In genomic region chr2:47466043-47466442, GRCm38 (mm10) we compare ENCODE assay signal across 11 mouse cellular contexts.
DNase-seq lines count a peak whose midpoint lies in the region; ATAC-seq and TF ChIP-seq lines count a peak whose summit lies in the region.
"Had no signal": no experiment of that assay in that cellular context is flagged by ENCODE, and none has a peak within 500 bp of the region (broad histone marks: within the 10 kb centered on the region; RNA-seq: fewer than 3 reads in every experiment).

No protein-coding gene starts in this region.

- intact Hi-C loops in heart, postnatal 10 days (cut with DNase I): no loop called here

- no peak overlapping the region for H3K4me3 ChIP-seq in hindbrain, postnatal 0 days (ENCODE audit: low read length)
- H3K4me3 ChIP-seq in hindbrain, embryonic 10.5 days: no peak overlapping the region
- H3K4me3 ChIP-seq in neural tube, embryonic 11.5 days (ENCODE audit: low read depth, low read length): no peak overlapping the region
- H3K4me3 ChIP-seq in neural tube, embryonic 15.5 days (replicated peaks): no peak overlapping the region
- H3K4me3 ChIP-seq: heart, embryonic 12.5 days; limb, embryonic 13.5 days had no signal

- WGBS in hindbrain, postnatal 0 days: 66% methylated on average over 4 of the region's 4 CpGs
- WGBS in hindbrain, embryonic 10.5 days: 71% methylated on average over 4 of the region's 4 CpGs
- WGBS in neural tube, embryonic 11.5 days: 67% methylated on average over 4 of the region's 4 CpGs
- WGBS in neural tube, embryonic 15.5 days: 75% methylated on average over 4 of the region's 4 CpGs

- TF ChIP-seq CTCF in hindbrain, postnatal 0 days (IDR thresholded peaks at IDR 0.05; ENCODE audit: low read depth): peak; percentile 21

- H3K36me3 ChIP-seq in hindbrain, postnatal 0 days (ENCODE audit: insufficient read depth, low read length): no peaks in the 10 kb centered on the region
- no peaks in the 10 kb centered on the region for H3K36me3 ChIP-seq in hindbrain, embryonic 10.5 days
- H3K36me3 ChIP-seq in neural tube, embryonic 11.5 days (ENCODE audit: control insufficient read depth, insufficient read depth, low read length): no peaks in the 10 kb centered on the region
- H3K36me3 ChIP-seq in neural tube, embryonic 15.5 days: no peaks in the 10 kb centered on the region
- H3K36me3 ChIP-seq: heart, embryonic 12.5 days; limb, embryonic 13.5 days had no signal

- no peak for ATAC-seq in hindbrain, postnatal 0 days
- ATAC-seq in neural tube, embryonic 11.5 days (ENCODE audit: insufficient read depth, low FRiP score, low TSS enrichment): no peak
- no peak for ATAC-seq in neural tube, embryonic 15.5 days (ENCODE audit: low FRiP score)

- H3K27me3 ChIP-seq in hindbrain, postnatal 0 days (ENCODE audit: insufficient read depth, low read length): no peaks in the 10 kb centered on the region
- H3K27me3 ChIP-seq in hindbrain, embryonic 10.5 days (ENCODE audit: insufficient read depth, poor library complexity, severe bottlenecking): no peaks in the 10 kb centered on the region
- H3K27me3 ChIP-seq in neural tube, embryonic 11.5 days (ENCODE audit: control insufficient read depth, insufficient read depth, low read length): no peaks in the 10 kb centered on the region
- no peaks in the 10 kb centered on the region for H3K27me3 ChIP-seq in neural tube, embryonic 15.5 days (replicated peaks)
- H3K27me3 ChIP-seq: heart, embryonic 12.5 days; limb, embryonic 13.5 days had no signal

- no peak overlapping the region for H3K9ac ChIP-seq in hindbrain, postnatal 0 days (replicated peaks; ENCODE audit: low read length)
- no peak overlapping the region for H3K9ac ChIP-seq in neural tube, embryonic 11.5 days (ENCODE audit: low read length)
- H3K9ac ChIP-seq in neural tube, embryonic 15.5 days (replicated peaks): no peak overlapping the region
- H3K9ac ChIP-seq: heart, embryonic 12.5 days; limb, embryonic 13.5 days had no signal

- H3K9me3 ChIP-seq in hindbrain, postnatal 0 days (ENCODE audit: low read length): no peaks in the 10 kb centered on the region
- no peaks in the 10 kb centered on the region for H3K9me3 ChIP-seq in hindbrain, embryonic 10.5 days
- no peaks in the 10 kb centered on the region for H3K9me3 ChIP-seq in neural tube, embryonic 11.5 days (ENCODE audit: control insufficient read depth, low read length)
- H3K9me3 ChIP-seq in neural tube, embryonic 15.5 days (replicated peaks): no peaks in the 10 kb centered on the region
- H3K9me3 ChIP-seq: heart, embryonic 12.5 days; limb, embryonic 13.5 days had no signal

- H3K4me1 ChIP-seq in hindbrain, postnatal 0 days (ENCODE audit: insufficient read depth, low read length): no peaks in the 10 kb centered on the region
- no peaks in the 10 kb centered on the region for H3K4me1 ChIP-seq in hindbrain, embryonic 10.5 days (replicated peaks)
- H3K4me1 ChIP-seq in neural tube, embryonic 11.5 days (ENCODE audit: control insufficient read depth, insufficient read depth, low read length): no peaks in the 10 kb centered on the region
- no peaks in the 10 kb centered on the region for H3K4me1 ChIP-seq in neural tube, embryonic 15.5 days
- H3K4me1 ChIP-seq: heart, embryonic 12.5 days; limb, embryonic 13.5 days had no signal

- H3K4me2 ChIP-seq in hindbrain, postnatal 0 days (ENCODE audit: low read depth, low read length): no peak overlapping the region
- no peak overlapping the region for H3K4me2 ChIP-seq in neural tube, embryonic 11.5 days (ENCODE audit: low read depth)
- no peak overlapping the region for H3K4me2 ChIP-seq in neural tube, embryonic 15.5 days
- H3K4me2 ChIP-seq: heart, embryonic 12.5 days; limb, embryonic 13.5 days had no signal

- no peak overlapping the region for H3K27ac ChIP-seq in hindbrain, postnatal 0 days
- no peak overlapping the region for H3K27ac ChIP-seq in hindbrain, embryonic 10.5 days
- H3K27ac ChIP-seq in neural tube, embryonic 11.5 days (ENCODE audit: low read depth, low read length): no peak overlapping the region
- no peak overlapping the region for H3K27ac ChIP-seq in neural tube, embryonic 15.5 days (replicated peaks)
- H3K27ac ChIP-seq: limb, embryonic 13.5 days had no signal

- no peak for DNase-seq in hindbrain, postnatal 0 days (ENCODE audit: low spot score)
- DNase-seq in hindbrain, embryonic 10.5 days (ENCODE audit: low spot score): no peak
- peak; percentile 11 for DNase-seq in neural tube, embryonic 11.5 days (ENCODE audit: low spot score)
- peak; percentile 7 for DNase-seq in MEL-GATA-1-ER (ENCODE audit: extremely low read depth, low read depth)
- peak; percentile 1 for DNase-seq in naive thymus-derived CD4-positive, alpha-beta T cell, adult 2 months (ENCODE audit: low read depth)
- no peak for DNase-seq in gastrocnemius, adult 18-20 months (ENCODE audit: low spot score)
- no peak for DNase-seq in heart, postnatal 10 days
- DNase-seq: cerebellum, adult 9-10 months had no signal

Comparison
In these comparisons a context has a peak if more than half of its experiments do, and no peak if none do; other contexts are left out.
1. DNase-seq: peak in neural tube, embryonic 11.5 days (single experiment), MEL-GATA-1-ER (single experiment) and naive thymus-derived CD4-positive, alpha-beta T cell, adult 2 months (single experiment); none in hindbrain, postnatal 0 days (single experiment), hindbrain, embryonic 10.5 days (single experiment), gastrocnemius, adult 18-20 months (single experiment) and heart, postnatal 10 days (0 of 2).